Mouse (Mus musculus) E14TG2a.4 (cell line): ENCODE data around the gene Xiap.

Source experiments
- CTCF ChIP-seq: conservative IDR thresholded peaks from 2 replicates; pipeline ENCODE4 v1.5.1; 2014; ENCODE audit warnings: low read length
- NANOG ChIP-seq: IDR thresholded peaks from 2 replicates; pipeline ENCODE4 v1.6.1; 2014; ENCODE audit warnings: borderline replicate concordance, low read length, mixed read lengths

DNA sequence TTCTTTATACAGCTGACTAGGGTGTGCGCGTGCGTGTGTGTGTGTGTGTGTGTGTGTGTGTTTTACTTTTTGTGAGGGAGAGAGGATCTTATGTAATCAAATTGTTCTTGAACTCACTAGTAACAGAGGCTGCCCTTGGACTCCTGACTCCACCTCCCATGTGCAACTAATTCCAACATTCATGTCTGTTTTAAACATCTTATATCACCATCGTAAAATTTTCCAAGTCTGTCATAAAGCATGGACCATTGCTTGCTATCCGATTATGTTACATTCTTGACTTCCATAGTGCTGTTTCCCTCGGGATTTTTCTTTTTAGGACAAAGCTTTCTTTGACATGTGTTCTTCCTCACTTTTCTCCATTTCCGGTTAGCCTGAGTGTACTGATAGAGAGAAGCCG lies 28.3 kb downstream of the Xiap start:
- TF ChIP-seq CTCF = no peak
- TF ChIP-seq NANOG = no peak
